Mouse (Mus musculus): Measurements from ENCODE around the gene Mcam.

Gene Mcam

GRCm38 (mm10) chr9:44137846-44138245 is 3.6 kb downstream of the Mcam start:
- no peak for DNase-seq

DNA sequence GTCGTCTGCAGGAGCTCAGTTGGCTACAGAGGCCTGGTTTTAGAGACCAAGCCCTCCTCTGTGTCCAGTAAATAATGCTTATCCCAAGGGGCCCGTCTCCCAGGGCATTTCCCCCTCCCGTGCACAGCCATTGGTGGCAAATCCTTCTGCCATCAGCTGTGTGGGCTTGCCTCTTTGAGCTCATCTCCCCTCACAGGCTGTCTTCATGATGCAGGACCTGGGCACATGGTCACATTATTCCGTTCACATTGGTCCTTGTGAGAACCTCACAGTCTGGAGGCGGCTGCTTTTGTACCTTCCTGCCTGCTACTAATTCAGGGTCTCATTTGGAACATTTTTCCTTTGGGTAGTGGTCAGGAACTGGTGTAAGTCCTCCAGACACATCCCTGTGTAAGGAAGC is 7.7 kb downstream of the Mcam start:
- no peak for DNase-seq

GRCm38 (mm10) chr9:44143421-44143820 is 9.2 kb downstream of the Mcam start:
- DNase-seq: no peak

DNA sequence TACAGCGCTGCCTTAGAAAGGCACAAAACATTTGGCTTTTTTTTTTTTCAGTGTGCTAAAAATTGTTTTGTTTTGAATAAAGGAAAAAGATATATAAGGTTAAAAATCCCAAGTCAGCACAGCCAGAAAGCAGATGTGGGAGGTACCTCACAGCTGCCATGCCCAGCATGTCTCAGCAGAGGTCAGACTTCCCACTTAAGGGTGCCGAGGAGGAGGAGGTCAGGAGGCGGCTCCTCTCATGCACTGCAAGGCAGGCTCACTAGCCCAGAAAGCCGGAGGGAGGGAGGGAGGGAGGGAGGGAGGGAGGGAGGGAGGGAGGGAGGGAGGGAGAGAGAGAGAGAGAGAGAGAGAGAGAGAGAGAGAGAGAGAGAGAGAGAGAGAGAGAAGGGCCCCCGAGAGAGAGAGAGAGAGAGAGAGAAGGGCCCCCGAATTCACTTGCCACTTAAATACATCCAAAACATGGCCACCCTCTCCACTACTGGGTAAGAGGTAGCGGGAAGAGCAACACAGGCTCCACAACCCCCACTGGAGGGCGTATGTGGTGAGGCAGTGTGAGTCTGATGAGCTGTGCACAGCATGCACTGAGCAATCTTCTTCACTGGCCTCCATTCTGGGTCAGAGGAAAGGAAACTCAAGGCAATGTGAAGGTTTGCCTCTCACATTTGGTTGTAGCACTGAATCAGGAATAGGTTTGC is 9.9 kb downstream of the Mcam start:
- DNase-seq: peak; percentile 56

- no peak for DNase-seq
These were observed 10.4 kb downstream of the Mcam start for GRCm38 (mm10) chr9:44144718-44145060.

GRCm38 (mm10) chr9:44147290-44147689 is 13.0 kb downstream of the Mcam start:
- peak; percentile 41 for DNase-seq

- no peak for DNase-seq
These were observed 25.6 kb downstream of the Mcam start for GRCm38 (mm10) chr9:44159886-44160285.

GRCm38 (mm10) chr9:44168931-44169330 is 34.7 kb downstream of the Mcam start:
- DNase-seq: no peak

DNA sequence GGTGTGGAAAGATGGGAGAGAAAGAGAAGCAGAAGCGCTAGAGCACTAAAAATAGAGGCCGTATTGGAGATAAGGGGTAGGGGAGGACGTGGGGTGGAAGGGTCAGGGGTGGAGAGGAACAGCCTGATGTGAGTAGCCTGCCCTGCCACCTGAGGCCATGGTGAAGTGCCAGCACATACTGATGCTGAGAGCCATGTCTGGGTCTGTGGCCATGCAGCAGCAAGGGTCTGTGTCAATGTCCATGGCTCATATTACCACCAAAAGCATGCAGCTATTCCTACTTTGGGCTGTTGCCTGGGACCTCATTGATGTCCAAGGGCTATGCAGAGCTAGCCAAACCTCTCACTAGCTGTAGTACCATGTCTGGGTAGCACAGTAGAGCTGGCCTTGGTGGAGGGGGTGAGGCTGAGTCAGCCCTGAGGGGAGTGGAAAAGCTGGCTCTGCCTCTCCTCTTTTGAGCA is 36.5 kb downstream of the Mcam start:
- no peak for DNase-seq

GRCm38 (mm10) chr9:44175556-44175955 is 41.3 kb downstream of the Mcam start:
- no peak for DNase-seq

DNA sequence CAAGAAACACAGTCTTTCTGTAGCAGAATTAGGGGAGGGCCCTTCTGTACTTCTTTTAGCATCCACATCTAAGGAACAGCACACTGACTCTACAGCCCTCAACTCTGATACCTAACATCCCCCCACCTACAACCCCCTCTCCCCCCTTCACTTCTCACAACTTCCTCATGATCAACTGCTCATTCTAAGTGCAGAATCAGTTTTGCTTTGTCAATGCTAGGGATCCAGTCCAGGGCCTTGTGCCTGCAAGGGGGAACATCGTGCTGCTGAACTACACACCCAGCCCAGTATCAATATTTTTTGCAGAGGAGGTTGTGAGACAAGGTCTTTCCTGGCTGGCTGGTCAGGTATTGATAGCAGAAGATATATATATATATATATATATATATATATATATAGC is 41.7 kb downstream of the Mcam start:
- no peak for DNase-seq

DNA sequence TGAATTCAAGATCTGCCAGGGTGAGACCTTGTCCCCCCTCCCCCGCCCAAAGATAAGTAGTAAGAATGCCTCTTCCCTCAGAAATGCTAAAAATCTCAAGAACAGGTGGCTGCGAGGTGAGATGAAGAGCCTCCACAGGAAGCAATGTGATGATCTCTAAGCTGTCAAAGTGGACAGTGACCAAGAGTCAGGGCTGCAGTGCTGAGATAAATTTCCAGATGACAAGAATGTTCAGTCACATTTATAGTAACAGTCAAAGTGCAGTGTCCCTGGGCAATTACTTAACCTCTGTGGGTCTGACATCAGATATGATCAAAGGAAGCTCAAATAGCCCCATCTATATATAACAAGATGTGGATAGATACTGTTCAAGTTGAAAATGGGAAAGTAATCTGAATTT is 43.1 kb downstream of the Mcam start:
- no peak for DNase-seq

GRCm38 (mm10) chr9:44178389-44178788 is 44.1 kb downstream of the Mcam start:
- DNase-seq: peak; percentile 24

- no peak for DNase-seq
These were observed 44.5 kb downstream of the Mcam start for GRCm38 (mm10) chr9:44178811-44179210.

GRCm38 (mm10) chr9:44181537-44181936 is 47.3 kb downstream of the Mcam start:
- no peak for DNase-seq

- DNase-seq: peak; percentile 18
These were observed 48.0 kb downstream of the Mcam start for GRCm38 (mm10) chr9:44182260-44182659.

DNA sequence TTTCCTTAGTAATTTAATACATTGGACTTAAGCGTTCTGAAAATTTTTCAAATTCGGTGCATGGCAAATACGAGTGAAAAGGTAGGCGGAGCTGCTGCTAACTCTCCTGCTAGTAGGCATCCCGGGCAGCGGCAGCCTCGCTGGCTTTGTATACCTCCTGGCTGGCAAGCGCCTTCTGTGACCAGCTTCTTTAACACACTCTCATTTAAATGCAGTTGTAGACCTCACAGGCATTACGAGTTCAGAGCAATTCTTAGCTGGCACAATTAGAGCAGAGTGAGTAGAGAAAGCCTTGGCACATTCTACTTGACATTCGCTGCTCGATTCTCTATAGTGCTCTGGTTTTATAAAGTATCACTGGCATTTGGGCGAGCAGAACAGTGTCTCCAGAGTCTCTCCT is 54.0 kb downstream of the Mcam start:
- no peak for DNase-seq

- DNase-seq: no peak
These were observed 56.9 kb downstream of the Mcam start for GRCm38 (mm10) chr9:44191166-44191565.

DNA sequence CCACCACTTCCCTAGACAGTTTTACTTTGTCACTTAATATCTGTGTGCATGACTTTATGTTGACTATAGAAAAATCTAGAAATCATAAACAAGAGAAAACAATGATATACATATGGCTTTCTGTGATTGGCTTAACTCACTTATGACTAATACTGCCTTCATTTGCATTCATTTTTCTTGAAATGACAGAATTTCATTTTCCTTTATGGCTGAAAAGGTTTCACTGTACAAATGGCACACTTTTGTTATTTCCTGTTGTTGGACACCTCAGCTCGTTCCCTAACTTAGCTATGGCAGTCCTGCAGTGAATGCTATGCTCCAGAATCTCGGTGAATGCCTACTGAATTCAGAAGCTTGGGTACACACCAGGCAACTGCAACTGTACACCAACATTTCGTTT is 58.0 kb downstream of the Mcam start:
- no peak for DNase-seq

All from retina, postnatal 1 day (tissue).